Mouse (Mus musculus): Measurements from ENCODE around the gene Opn1sw.

DNA sequence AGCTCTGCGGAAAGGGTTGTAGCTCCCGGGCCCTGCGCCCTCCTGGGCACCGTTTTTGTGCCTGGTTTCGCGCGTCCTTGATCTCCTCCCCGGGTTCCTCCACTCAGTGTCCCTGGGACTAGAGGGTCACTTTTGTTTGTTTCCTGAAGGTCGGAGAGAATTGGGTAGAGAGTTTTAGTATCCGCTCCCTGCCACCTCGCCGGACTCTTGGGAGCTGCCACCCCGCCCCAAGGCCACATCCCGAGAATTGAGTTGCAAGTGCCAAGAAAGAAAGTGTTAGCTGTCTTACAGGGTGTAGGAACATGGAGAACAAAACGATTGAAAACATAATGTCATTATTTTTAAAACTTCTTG, 39.9 kb downstream of the Opn1sw start:
- TF ChIP-seq MYOD1 (IDR thresholded peaks at IDR 0.05; ENCODE audit: control insufficient read depth in 1 of 3, insufficient read length in 2 of 3, low read depth in 2 of 3) (no peak), MAX (IDR thresholded peaks at IDR 0.05; ENCODE audit: low read depth) (no peak), POLR2AphosphoS2 (IDR thresholded peaks at IDR 0.05; ENCODE audit: insufficient read length, low read depth) (no peak), POLR2A (IDR thresholded peaks at IDR 0.05; ENCODE audit: insufficient read length, low read depth) (no peak), USF1 (IDR thresholded peaks at IDR 0.05; ENCODE audit: low read depth) (no peak), TCF12 (IDR thresholded peaks at IDR 0.05; ENCODE audit: insufficient read depth, poor library complexity, severe bottlenecking) (no peak), MYOG (IDR thresholded peaks at IDR 0.05; ENCODE audit: control insufficient read depth in 1 of 3, insufficient read depth in 1 of 3, insufficient read length in 2 of 3, low read depth in 2 of 3) (no peak)

All from myocyte (in vitro differentiated cells).